Mouse (Mus musculus) ES-Bruce4 (cell line): ENCODE measurements around the gene Gm21834. TPM values are rescaled to one million over a fixed set of nuclear protein-coding genes. Genes with fewer than 3 reads are reported as not detected.

Experiments
- H3K27ac ChIP-seq: 2 replicates; pipeline ENCODE4 v1.5.1; 2012; ENCODE audit warnings: low read length, inconsistent platforms; ENCODE audit not compliant: insufficient read depth
- H3K27me3 ChIP-seq: 2 replicates; pipeline ENCODE4 v1.6.1; 2012; ENCODE audit warnings: mild to moderate bottlenecking, low read length, inconsistent platforms; ENCODE audit not compliant: control insufficient read depth, poor library complexity, insufficient read depth, severe bottlenecking
- H3K36me3 ChIP-seq: 2 replicates; pipeline ENCODE4 v1.6.1; 2012; ENCODE audit warnings: inconsistent platforms, mild to moderate bottlenecking, low read length, moderate library complexity; ENCODE audit not compliant: control insufficient read depth, poor library complexity, insufficient read depth, severe bottlenecking
- H3K4me1 ChIP-seq: one replicate; pipeline ENCODE4 v1.8.1; 2011; ENCODE audit warnings: low read length; ENCODE audit not compliant: control insufficient read depth, insufficient read depth
- H3K4me3 ChIP-seq: 2 replicates; pipeline ENCODE4 v1.5.1; 2011; ENCODE audit warnings: low read depth, mild to moderate bottlenecking, low read length
- H3K9ac ChIP-seq: 2 replicates; pipeline ENCODE4 v1.6.1; 2012; ENCODE audit warnings: low read depth, mild to moderate bottlenecking, inconsistent platforms; ENCODE audit not compliant: poor library complexity, severe bottlenecking
- H3K9me3 ChIP-seq: replicated peaks from 2 replicates; pipeline ENCODE4 v1.6.1; 2012; ENCODE audit warnings: mild to moderate bottlenecking, low read length, inconsistent platforms; ENCODE audit not compliant: control insufficient read depth, poor library complexity, insufficient read depth, severe bottlenecking
- CTCF ChIP-seq: IDR thresholded peaks from one replicate; pipeline ENCODE4 v1.8.1; 2011; ENCODE audit warnings: low read depth, low read length
- EP300 ChIP-seq: IDR thresholded peaks from 2 replicates; pipeline ENCODE4 v1.6.1; 2011; ENCODE audit warnings: low read depth, low read length; ENCODE audit not compliant: insufficient read depth
- POLR2A ChIP-seq: IDR thresholded peaks from one replicate; pipeline ENCODE4 v1.8.1; 2011; ENCODE audit warnings: low read length; ENCODE audit not compliant: insufficient read depth
- polyA plus RNA-seq: library from polyadenylated mRNA; stranded (reverse); fragments of >200 nt; gene quantifications from 2 replicates; pipeline ENCODE4 v1.2.4, GENCODE M21; 2011; ENCODE audit warnings: low read depth; ENCODE audit not compliant: missing spikeins, insufficient read depth, insufficient read length

The Gm21834 gene
- polyA plus RNA-seq, 1 experiment = not detected

DNA sequence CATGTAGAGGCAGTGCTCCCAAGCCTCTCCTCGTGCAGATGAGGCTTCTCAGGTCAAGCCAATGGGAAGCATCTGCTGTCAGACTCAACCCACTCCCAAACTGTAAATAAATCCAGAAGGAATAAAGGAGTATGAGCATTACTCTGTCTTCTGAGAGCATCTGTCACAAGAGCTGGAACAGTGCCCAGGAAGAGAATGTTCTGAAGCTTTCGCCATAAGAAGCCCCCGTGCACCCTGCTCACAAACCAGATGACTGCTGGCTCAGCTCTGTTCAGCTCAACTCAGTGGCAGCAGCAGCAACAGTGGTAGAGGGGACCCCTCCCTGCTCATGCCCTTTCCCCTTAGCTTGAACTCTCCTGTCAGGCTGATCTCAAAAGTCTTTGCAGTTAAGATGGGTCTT, 47.2 kb downstream of the Gm21834 start:
- TF ChIP-seq CTCF = no peak
- TF ChIP-seq EP300 = no peak
- TF ChIP-seq POLR2A = no peak
- no peaks in the 10 kb centered on the region for H3K27me3 ChIP-seq
- H3K9ac ChIP-seq = no peak overlapping the region
- no peaks in the 10 kb centered on the region for H3K36me3 ChIP-seq
- H3K27ac ChIP-seq = no peak overlapping the region
- H3K4me1 ChIP-seq = no peaks in the 10 kb centered on the region
- no peaks in the 10 kb centered on the region for H3K9me3 ChIP-seq
- H3K4me3 ChIP-seq = no peak overlapping the region

Other genes starting within 250 kb of the Gm21834 start
- 0.06 and 0.13 TPM in 2 replicates for gene Vmn2r120, start 196.7 kb downstream of the Gm21834 start, polyA plus RNA-seq
- gene Cntnap5c, start 27.4 kb upstream of the Gm21834 start, polyA plus RNA-seq = not detected in 2 replicates